Mouse (Mus musculus) liver, embryonic 15.5 days (tissue): ENCODE results near the gene Gtf2i. TPM values are rescaled to one million over a fixed set of nuclear protein-coding genes. Genes with fewer than 3 reads are reported as not detected.

Experiments used
- ATAC-seq: fragments of 200-750 bp; cut with Nextera tagmentation; 2 replicates; pipeline ENCODE4 v1.8.0; 2017; ENCODE audit warnings: moderate number of reproducible peaks, mild to moderate bottlenecking, moderate library complexity; ENCODE audit not compliant: insufficient read depth
- H3K27ac ChIP-seq: fragments of 300-500 bp; sonication (generic); replicated peaks from 2 replicates; pipeline ENCODE4 v1.5.1; 2015; ENCODE audit warnings: mild to moderate bottlenecking, inconsistent platforms
- H3K27me3 ChIP-seq: fragments of 300-500 bp; sonication (generic); 2 replicates; pipeline ENCODE4 v1.6.1; 2015; ENCODE audit warnings: mild to moderate bottlenecking, inconsistent platforms
- H3K36me3 ChIP-seq: fragments of 300-500 bp; sonication (generic); replicated peaks from 2 replicates; pipeline ENCODE4 v1.6.1; 2015; ENCODE audit warnings: moderate library complexity, mild to moderate bottlenecking, inconsistent platforms
- H3K4me1 ChIP-seq: fragments of 300-500 bp; sonication (generic); replicated peaks from 2 replicates; pipeline ENCODE4 v1.6.1; 2015; ENCODE audit warnings: inconsistent platforms
- H3K4me2 ChIP-seq: fragments of 300-500 bp; sonication (generic); 2 replicates; pipeline ENCODE4 v1.6.1; 2015; ENCODE audit warnings: moderate library complexity, mild to moderate bottlenecking, inconsistent platforms
- H3K4me3 ChIP-seq: fragments of 300-500 bp; sonication (generic); replicated peaks from 2 replicates; pipeline ENCODE4 v1.5.1; 2015; ENCODE audit warnings: mild to moderate bottlenecking, inconsistent platforms
- H3K9ac ChIP-seq: fragments of 300-500 bp; sonication (generic); 2 replicates; pipeline ENCODE4 v1.6.1; 2015; ENCODE audit warnings: moderate library complexity, mild to moderate bottlenecking, inconsistent platforms
- H3K9me3 ChIP-seq: fragments of 300-500 bp; sonication (generic); replicated peaks from 2 replicates; pipeline ENCODE4 v1.6.1; 2016; ENCODE audit warnings: inconsistent platforms
- WGBS: fragments of 180-500 bp; shearing (Covaris S2); methylation state at CpG from one replicate; pipeline ENCODE4 v1.1.7; 2015; ENCODE audit warnings: mixed read lengths; ENCODE audit not compliant: insufficient replicate concordance; 5-methylcytosine and 5-hydroxymethylcytosine counted together
- polyA plus RNA-seq: library from polyadenylated mRNA; unstranded; fragments of >200 nt; fragmentation: Nextera tagmentation; extraction: Ambion mirVana; gene quantifications from 2 replicates; pipeline ENCODE4 v1.2.1, GENCODE M21; 2015

Gtf2i gene
- polyA plus RNA-seq, 1 experiment from 2014 or later = 35.7 TPM

- Histone ChIP-seq H3K4me3 (no peak overlapping the region), H3K27me3 (no peaks in the 10 kb centered on the region), H3K36me3 (peaks cover 93% of the 10 kb centered on the region), H3K9ac (no peak overlapping the region), H3K4me1 (no peaks in the 10 kb centered on the region), H3K9me3 (no peaks in the 10 kb centered on the region), H3K4me2 (no peak overlapping the region), H3K27ac (no peak overlapping the region)
- ATAC-seq = no peak
- 31% methylated on average over 4 of the region's 4 CpGs for WGBS
Observed at GRCm38 (mm10) chr5:134258395-134258794, 56.2 kb downstream of the Gtf2i start.

- H3K4me3 ChIP-seq = no peak overlapping the region
- no peak for ATAC-seq
- H3K4me2 ChIP-seq = no peak overlapping the region
- no peak overlapping the region for H3K27ac ChIP-seq
- no peaks in the 10 kb centered on the region for H3K4me1 ChIP-seq
- H3K27me3 ChIP-seq = no peaks in the 10 kb centered on the region
- peaks cover 92% of the 10 kb centered on the region for H3K36me3 ChIP-seq
- WGBS = 73% methylated on average over 13 of the region's 13 CpGs
- no peak overlapping the region for H3K9ac ChIP-seq
- H3K9me3 ChIP-seq = no peaks in the 10 kb centered on the region
Observed at GRCm38 (mm10) chr5:134257349-134258031, 57.1 kb downstream of the Gtf2i start.

GRCm38 (mm10) chr5:134255294-134255693 is 59.3 kb downstream of the Gtf2i start:
- Histone ChIP-seq H3K9me3 (no peaks in the 10 kb centered on the region), H3K4me2 (no peak overlapping the region), H3K4me1 (no peaks in the 10 kb centered on the region), H3K27me3 (no peaks in the 10 kb centered on the region), H3K4me3 (no peak overlapping the region), H3K36me3 (peaks cover 90% of the 10 kb centered on the region), H3K9ac (no peak overlapping the region), H3K27ac (no peak overlapping the region)
- no peak for ATAC-seq
- WGBS = 82% methylated on average over 10 of the region's 10 CpGs

- Histone ChIP-seq H3K9me3 (no peaks in the 10 kb centered on the region), H3K4me3 (no peak overlapping the region), H3K4me2 (no peak overlapping the region), H3K9ac (no peak overlapping the region), H3K27ac (no peak overlapping the region), H3K27me3 (no peaks in the 10 kb centered on the region), H3K36me3 (peaks cover 89% of the 10 kb centered on the region), H3K4me1 (no peaks in the 10 kb centered on the region)
- no peak for ATAC-seq
- WGBS = 66% methylated on average over 3 of the region's 3 CpGs
Observed at GRCm38 (mm10) chr5:134253806-134254205, 60.8 kb downstream of the Gtf2i start.

GRCm38 (mm10) chr5:134251083-134251482 is 63.5 kb downstream of the Gtf2i start:
- 77% methylated on average over 4 of the region's 4 CpGs for WGBS
- no peak overlapping the region for H3K27ac ChIP-seq
- peaks cover 95% of the 10 kb centered on the region for H3K36me3 ChIP-seq
- H3K4me1 ChIP-seq = no peaks in the 10 kb centered on the region
- H3K9me3 ChIP-seq = no peaks in the 10 kb centered on the region
- H3K27me3 ChIP-seq = no peaks in the 10 kb centered on the region
- no peak overlapping the region for H3K9ac ChIP-seq
- H3K4me2 ChIP-seq = no peak overlapping the region
- no peak for ATAC-seq
- no peak overlapping the region for H3K4me3 ChIP-seq

GRCm38 (mm10) chr5:134250601-134251000 is 64.0 kb downstream of the Gtf2i start:
- ATAC-seq = no peak
- Histone ChIP-seq H3K4me3 (no peak overlapping the region), H3K9ac (no peak overlapping the region), H3K27me3 (no peaks in the 10 kb centered on the region), H3K4me2 (no peak overlapping the region), H3K36me3 (peaks cover 95% of the 10 kb centered on the region), H3K4me1 (no peaks in the 10 kb centered on the region), H3K9me3 (no peaks in the 10 kb centered on the region), H3K27ac (no peak overlapping the region)
- WGBS = 85% methylated on average over 3 of the region's 3 CpGs

- Histone ChIP-seq H3K9me3 (no peaks in the 10 kb centered on the region), H3K9ac (no peak overlapping the region), H3K4me3 (no peak overlapping the region), H3K4me2 (no peak overlapping the region), H3K4me1 (no peaks in the 10 kb centered on the region), H3K27me3 (no peaks in the 10 kb centered on the region), H3K36me3 (peaks cover 95% of the 10 kb centered on the region), H3K27ac (no peak overlapping the region)
- WGBS = 81% methylated on average over 8 of the region's 8 CpGs
- no peak for ATAC-seq
Observed at GRCm38 (mm10) chr5:134249245-134249649, 65.3 kb downstream of the Gtf2i start.

GRCm38 (mm10) chr5:134248608-134249244 is 65.8 kb downstream of the Gtf2i start:
- peaks cover 96% of the 10 kb centered on the region for H3K36me3 ChIP-seq
- no peak overlapping the region for H3K27ac ChIP-seq
- 82% methylated on average over 14 of the region's 14 CpGs for WGBS
- H3K9me3 ChIP-seq = no peaks in the 10 kb centered on the region
- H3K9ac ChIP-seq = no peak overlapping the region
- no peaks in the 10 kb centered on the region for H3K27me3 ChIP-seq
- no peak overlapping the region for H3K4me2 ChIP-seq
- H3K4me1 ChIP-seq = no peaks in the 10 kb centered on the region
- H3K4me3 ChIP-seq = no peak overlapping the region
- ATAC-seq = no peak

- no peak overlapping the region for H3K4me3 ChIP-seq
- H3K9me3 ChIP-seq = no peaks in the 10 kb centered on the region
- H3K27ac ChIP-seq = no peak overlapping the region
- ATAC-seq = no peak
- no peak overlapping the region for H3K9ac ChIP-seq
- no peaks in the 10 kb centered on the region for H3K4me1 ChIP-seq
- 83% methylated on average over 5 of the region's 5 CpGs for WGBS
- H3K27me3 ChIP-seq = no peaks in the 10 kb centered on the region
- peaks cover 97% of the 10 kb centered on the region for H3K36me3 ChIP-seq
- H3K4me2 ChIP-seq = no peak overlapping the region
Observed at GRCm38 (mm10) chr5:134246146-134246545, 68.4 kb downstream of the Gtf2i start.

- no peak overlapping the region for H3K27ac ChIP-seq
- H3K9me3 ChIP-seq = no peaks in the 10 kb centered on the region
- peaks cover 100% of the 10 kb centered on the region for H3K36me3 ChIP-seq
- no peaks in the 10 kb centered on the region for H3K4me1 ChIP-seq
- no peak for ATAC-seq
- no peaks in the 10 kb centered on the region for H3K27me3 ChIP-seq
- no peak overlapping the region for H3K4me2 ChIP-seq
- WGBS = 89% methylated on average over 5 of the region's 5 CpGs
- H3K9ac ChIP-seq = no peak overlapping the region
- no peak overlapping the region for H3K4me3 ChIP-seq
Observed at GRCm38 (mm10) chr5:134244890-134245289, 69.7 kb downstream of the Gtf2i start.

GRCm38 (mm10) chr5:134243661-134244436 is 70.7 kb downstream of the Gtf2i start:
- Histone ChIP-seq H3K27ac (no peak overlapping the region), H3K4me3 (no peak overlapping the region), H3K4me1 (no peaks in the 10 kb centered on the region), H3K4me2 (no peak overlapping the region), H3K36me3 (peaks cover 100% of the 10 kb centered on the region), H3K9ac (no peak overlapping the region), H3K27me3 (no peaks in the 10 kb centered on the region), H3K9me3 (no peaks in the 10 kb centered on the region)
- 86% methylated on average over 26 of the region's 26 CpGs for WGBS
- no peak for ATAC-seq
